Mouse (Mus musculus): Measurements from ENCODE around the gene Pmpca. TPM values are rescaled to one million over a fixed set of nuclear protein-coding genes. Genes with fewer than 3 reads are reported as not detected.

Gene Pmpca
- total RNA-seq (2023): 10 to 100 TPM; 53.7 to 55.0 TPM

DNA sequence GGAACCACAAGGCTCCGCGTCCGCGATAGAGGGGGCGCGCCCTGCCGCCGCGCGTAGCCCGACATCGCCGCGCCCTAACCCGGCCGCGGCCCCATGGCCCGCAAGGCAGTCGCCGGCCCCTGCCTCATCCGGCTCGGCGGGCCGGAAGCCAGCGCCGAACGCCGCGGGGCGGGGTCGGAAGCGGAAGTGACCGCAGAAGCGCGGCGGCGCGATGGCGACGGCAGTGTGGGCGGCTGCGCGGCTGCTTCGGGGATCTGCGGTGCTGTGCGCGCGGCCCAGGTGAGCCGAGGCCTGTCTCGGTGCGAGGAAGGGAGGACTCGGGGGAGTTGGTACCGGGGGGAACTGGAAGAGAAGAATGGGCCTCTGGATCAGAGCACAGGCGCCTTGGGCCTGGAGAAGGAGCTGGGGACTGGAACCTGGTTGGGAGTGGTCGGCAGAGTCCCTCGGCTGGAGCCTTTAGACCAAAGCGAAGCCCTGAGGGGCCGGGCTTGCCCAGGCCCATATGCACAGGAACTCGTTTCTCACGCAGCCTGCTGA lies at the start of gene Pmpca, which contains the start of gene Entr1:
TSS of gene Pmpca (plus strand) at position 186 of the 537 bp plus-strand sequence.
TSS of gene Entr1 (minus strand) at position 163 of the 537 bp plus-strand sequence.

DNA sequence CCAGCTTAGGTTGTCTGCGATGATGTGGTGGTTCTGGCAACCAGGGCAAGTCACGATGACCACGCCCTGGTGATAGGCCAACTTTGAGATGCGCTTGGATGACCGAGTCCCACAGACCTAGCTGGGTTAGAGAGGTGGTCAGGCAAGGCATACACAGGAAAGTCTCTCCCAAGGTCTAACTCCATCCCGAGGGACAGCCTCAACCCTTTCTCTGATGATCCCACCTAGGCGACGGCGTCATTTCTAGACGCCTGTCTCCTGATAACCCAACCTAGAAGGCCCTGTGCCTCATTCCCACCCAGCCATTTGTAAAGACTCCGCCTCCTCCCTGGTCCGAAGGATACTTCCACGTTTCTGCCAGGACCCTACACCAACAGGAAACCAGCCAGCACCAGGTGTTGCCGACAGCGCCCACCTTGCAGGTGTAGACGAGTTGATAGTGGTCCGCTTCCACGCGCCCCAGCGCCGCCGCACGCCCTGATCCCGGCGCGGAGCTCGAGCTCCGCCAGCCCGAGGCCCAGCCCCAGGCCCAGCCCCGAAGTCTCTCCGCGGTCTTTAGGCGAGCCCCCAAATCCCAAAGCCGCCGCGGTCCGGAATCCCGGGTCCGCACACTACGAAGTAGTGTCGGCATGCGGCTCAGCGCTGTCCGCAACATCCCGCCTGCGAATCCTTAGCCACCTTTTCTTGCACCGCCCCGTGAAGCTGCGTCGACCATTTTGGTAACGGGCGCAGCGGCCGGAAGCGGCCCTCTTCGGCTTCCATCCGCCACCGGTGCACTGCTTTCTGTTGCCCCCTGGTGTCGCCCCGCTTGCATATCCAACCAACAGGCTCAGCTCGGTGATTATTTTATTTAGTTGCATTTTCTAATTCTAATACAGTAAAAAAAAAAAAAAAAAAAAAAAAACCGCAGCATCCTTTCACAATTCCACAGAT lies 37.5 kb upstream of the Pmpca start, which contains the start of gene Dnlz:
TSS of gene Dnlz (minus strand) at position 753 of the 933 bp plus-strand sequence.

GRCm38 (mm10) chr2:26360772-26361171 lies 28.4 kb upstream of the Pmpca start, which contains the start of gene Card9:
Gene Card9 (minus strand): TSS chr2:26360918.

GRCm38 (mm10) chr2:26380131-26380771 lies 8.9 kb upstream of the Pmpca start, which contains the start of gene Snapc4:
Gene Snapc4 (minus strand): TSS chr2:26380653.

DNA sequence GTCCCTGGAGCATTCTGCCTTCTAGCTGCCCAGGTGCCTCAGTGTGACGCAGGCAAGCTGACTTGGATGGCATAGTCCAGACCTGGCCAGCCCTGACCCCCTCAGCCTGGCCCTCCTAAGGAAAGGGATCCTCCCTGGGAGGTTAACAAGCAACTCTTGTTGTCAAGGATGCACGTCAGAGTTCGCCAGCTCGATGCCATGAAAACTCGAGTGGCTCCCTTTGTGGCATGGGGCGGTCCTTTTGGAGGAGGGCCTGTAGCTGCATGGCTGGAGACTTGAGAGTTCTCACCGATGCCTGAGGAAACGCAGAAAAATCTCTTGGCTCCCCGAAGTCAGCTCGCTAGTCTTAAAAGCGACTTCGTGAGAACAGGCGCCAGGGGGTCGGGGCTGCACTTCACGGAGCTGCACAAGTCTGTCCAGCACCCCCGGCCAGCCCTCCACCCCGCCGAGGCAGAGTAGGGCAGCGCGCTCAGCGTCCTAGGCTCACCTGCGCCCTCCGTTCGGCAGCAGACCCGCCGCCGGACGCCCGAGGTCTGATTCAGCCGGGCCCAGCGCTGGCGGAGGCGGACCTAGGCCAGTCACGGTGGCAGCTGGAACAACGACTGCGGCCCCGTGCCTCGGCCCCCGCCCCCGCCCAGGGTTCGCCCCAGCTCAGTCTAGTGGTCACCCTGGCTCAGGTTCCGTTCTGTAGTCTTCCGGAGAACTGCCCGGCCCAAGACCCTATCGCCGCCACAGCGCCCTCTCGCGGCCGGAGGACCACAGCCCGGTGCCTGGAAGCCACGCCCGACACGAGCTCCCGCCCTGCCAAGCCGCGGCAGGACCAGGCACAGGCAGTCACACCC lies 19.6 kb downstream of the Pmpca start, which contains the start of gene Inpp5e:
TSS of gene Inpp5e (minus strand) at position 689 of the 842 bp plus-strand sequence.

GRCm38 (mm10) chr2:26444946-26445665 lies 56.0 kb downstream of the Pmpca start, which contains the start of gene Sec16a:
Gene Sec16a (minus strand): TSS chr2:26445216.

Other genes starting within 250 kb of the Pmpca start
- not detected for gene Lhx3, start 181.1 kb upstream of the Pmpca start, total RNA-seq (2023)
- gene Qsox2, start 151.8 kb upstream of the Pmpca start, total RNA-seq (2023): 1 to 10 TPM; 3.4 to 4.1 TPM
- not detected for gene Ccdc187, start 94.8 kb upstream of the Pmpca start, total RNA-seq (2023)
- 10 to 100 TPM; 11.2 to 15.7 TPM for gene Gpsm1, start 73.8 kb upstream of the Pmpca start, total RNA-seq (2023)
- 1 to 10 TPM; 4.3 to 6.1 TPM for gene Dnlz, start 37.2 kb upstream of the Pmpca start, total RNA-seq (2023)
- 100 to 1,000 TPM; 164 to 201 TPM for gene Card9, start 28.4 kb upstream of the Pmpca start, total RNA-seq (2023)
- gene Snapc4, start 8.7 kb upstream of the Pmpca start, total RNA-seq (2023): 10 to 100 TPM; 17.2 to 17.3 TPM
- 100 to 1,000 TPM in 1 of 2 experiments, 10 to 100 TPM in 1; 96.3 to 106 TPM for gene Entr1, start within 50 bp of the Pmpca start, total RNA-seq (2023)
- gene Inpp5e, start 19.9 kb downstream of the Pmpca start, total RNA-seq (2023): 10 to 100 TPM; 18.7 to 18.9 TPM
- gene Sec16a, start 55.9 kb downstream of the Pmpca start, total RNA-seq (2023): 10 to 100 TPM; 50.4 to 53.5 TPM
- 100 to 1,000 TPM; 180 to 243 TPM for gene Notch1, start 127.3 kb downstream of the Pmpca start, total RNA-seq (2023)
- 1 to 10 TPM; 5.3 to 5.7 TPM for gene Egfl7, start 190.7 kb downstream of the Pmpca start, total RNA-seq (2023)
- not detected for gene Gm20532, start 197.3 kb downstream of the Pmpca start, total RNA-seq (2023)
- gene Agpat2, start 215.1 kb downstream of the Pmpca start, total RNA-seq (2023): 100 to 1,000 TPM; 106 to 112 TPM
- 1 to 10 TPM; 1.4 TPM for gene Fam69b, start 239.1 kb downstream of the Pmpca start, total RNA-seq (2023)

All from neutrophil, adult 59 days (primary cell).